Comparison of ENCODE assay signal across 8 mouse cellular contexts in genomic region chr5:139745771-139746170, GRCm38 (mm10). TPM values are rescaled to one million over a fixed set of nuclear protein-coding genes. Genes with fewer than 3 reads are reported as not detected.
A peak's percentile ranks its signal among the peaks of the same experiment; 100 is the strongest.
DNase-seq lines count a peak whose midpoint lies in the region; ATAC-seq lines count a peak whose summit lies in the region.

No protein-coding gene starts in this region.

- H3K4me3 ChIP-seq in midbrain, embryonic 13.5 days (replicated peaks) = no peak overlapping the region
- H3K4me3 ChIP-seq in midbrain, embryonic 11.5 days (ENCODE audit: low read depth, low read length) = no peak overlapping the region
- no peak overlapping the region for H3K4me3 ChIP-seq in forebrain, embryonic 14.5 days (ENCODE audit: low read depth, low read length)
- H3K4me3 ChIP-seq in intestine, embryonic 14.5 days (ENCODE audit: low read depth, low read length) = no peak overlapping the region
- no peak overlapping the region for H3K4me3 ChIP-seq in liver, embryonic 15.5 days (replicated peaks)

- H3K9ac ChIP-seq in midbrain, embryonic 13.5 days (replicated peaks) = no peak overlapping the region
- H3K9ac ChIP-seq in midbrain, embryonic 11.5 days (ENCODE audit: low read length) = no peak overlapping the region
- H3K9ac ChIP-seq in forebrain, embryonic 14.5 days (ENCODE audit: low read length) = no peak overlapping the region
- H3K9ac ChIP-seq in intestine, embryonic 14.5 days (ENCODE audit: low read length) = no peak overlapping the region
- no peak overlapping the region for H3K9ac ChIP-seq in liver, embryonic 15.5 days

- no peaks in the 10 kb centered on the region for H3K9me3 ChIP-seq in midbrain, embryonic 13.5 days
- H3K9me3 ChIP-seq in midbrain, embryonic 11.5 days (ENCODE audit: control insufficient read depth, low read length) = no peaks in the 10 kb centered on the region
- H3K9me3 ChIP-seq in forebrain, embryonic 14.5 days (replicated peaks; ENCODE audit: control insufficient read depth, low read length) = no peaks in the 10 kb centered on the region
- H3K9me3 ChIP-seq in intestine, embryonic 14.5 days (ENCODE audit: control insufficient read depth, low read length) = no peaks in the 10 kb centered on the region
- H3K9me3 ChIP-seq in liver, embryonic 15.5 days (replicated peaks) = no peaks in the 10 kb centered on the region

- 12% methylated on average over 3 of the region's 3 CpGs for WGBS in midbrain, embryonic 13.5 days
- WGBS in midbrain, embryonic 11.5 days = 11% methylated on average over 3 of the region's 3 CpGs
- WGBS in forebrain, embryonic 14.5 days = 8% methylated on average over 3 of the region's 3 CpGs
- WGBS in intestine, embryonic 14.5 days = 6% methylated on average over 3 of the region's 3 CpGs
- 5% methylated on average over 3 of the region's 3 CpGs for WGBS in liver, embryonic 15.5 days (ENCODE audit: insufficient replicate concordance)

- ATAC-seq in midbrain, embryonic 13.5 days = peak; percentile 55; the same call in 1 of the 2 replicates
- no peak for ATAC-seq in midbrain, embryonic 11.5 days (ENCODE audit: low FRiP score)
- no peak for ATAC-seq in forebrain, embryonic 14.5 days
- peak; percentile 66 for ATAC-seq in intestine, embryonic 14.5 days (replicated peaks; ENCODE audit: low FRiP score, low TSS enrichment, low read depth)
- ATAC-seq in liver, embryonic 15.5 days (ENCODE audit: insufficient read depth) = peak; percentile 65; the same call in 1 of the 2 replicates
- no peak for ATAC-seq in monocyte, adult 5-6 weeks (replicated peaks; ENCODE audit: insufficient number of reproducible peaks, low FRiP score, low TSS enrichment, poor library complexity, severe bottlenecking)

- peaks cover 11% of the 10 kb centered on the region for H3K36me3 ChIP-seq in midbrain, embryonic 13.5 days
- H3K36me3 ChIP-seq in midbrain, embryonic 11.5 days (ENCODE audit: control insufficient read depth, insufficient read depth, low read length) = no peaks in the 10 kb centered on the region
- peaks cover 4% of the 10 kb centered on the region; the same call in 1 of the 2 replicates for H3K36me3 ChIP-seq in forebrain, embryonic 14.5 days (ENCODE audit: control insufficient read depth, insufficient read depth, low read length)
- H3K36me3 ChIP-seq in intestine, embryonic 14.5 days (ENCODE audit: control insufficient read depth, insufficient read depth, low read length) = peaks cover 9% of the 10 kb centered on the region; the same call in 1 of the 2 replicates
- H3K36me3 ChIP-seq in liver, embryonic 15.5 days (replicated peaks) = peaks cover 9% of the 10 kb centered on the region; the same call in 1 of the 2 replicates

- no peaks in the 10 kb centered on the region for H3K27me3 ChIP-seq in midbrain, embryonic 13.5 days
- H3K27me3 ChIP-seq in midbrain, embryonic 11.5 days (ENCODE audit: control insufficient read depth, insufficient read depth, low read length) = no peaks in the 10 kb centered on the region
- H3K27me3 ChIP-seq in forebrain, embryonic 14.5 days (replicated peaks; ENCODE audit: control insufficient read depth, insufficient read depth, low read length) = no peaks in the 10 kb centered on the region
- no peaks in the 10 kb centered on the region for H3K27me3 ChIP-seq in intestine, embryonic 14.5 days (replicated peaks; ENCODE audit: control insufficient read depth, insufficient read depth, low read length)
- no peaks in the 10 kb centered on the region for H3K27me3 ChIP-seq in liver, embryonic 15.5 days

- no peak overlapping the region for H3K27ac ChIP-seq in midbrain, embryonic 13.5 days
- no peak overlapping the region for H3K27ac ChIP-seq in midbrain, embryonic 11.5 days (ENCODE audit: low read depth, low read length)
- H3K27ac ChIP-seq in forebrain, embryonic 14.5 days (ENCODE audit: low read depth, low read length) = no peak overlapping the region
- H3K27ac ChIP-seq in intestine, embryonic 14.5 days (ENCODE audit: low read depth) = no peak overlapping the region
- no peak overlapping the region for H3K27ac ChIP-seq in liver, embryonic 15.5 days (replicated peaks)

- H3K4me1 ChIP-seq in midbrain, embryonic 13.5 days (replicated peaks) = no peaks in the 10 kb centered on the region
- H3K4me1 ChIP-seq in midbrain, embryonic 11.5 days (ENCODE audit: control insufficient read depth, insufficient read depth, low read length) = no peaks in the 10 kb centered on the region
- no peaks in the 10 kb centered on the region for H3K4me1 ChIP-seq in forebrain, embryonic 14.5 days (ENCODE audit: control insufficient read depth, insufficient read depth, low read length)
- no peaks in the 10 kb centered on the region for H3K4me1 ChIP-seq in intestine, embryonic 14.5 days (replicated peaks; ENCODE audit: control insufficient read depth, insufficient read depth, low read length)
- peaks cover 26% of the 10 kb centered on the region for H3K4me1 ChIP-seq in liver, embryonic 15.5 days (replicated peaks)

- H3K4me2 ChIP-seq in midbrain, embryonic 13.5 days (replicated peaks) = no peak overlapping the region
- H3K4me2 ChIP-seq in midbrain, embryonic 11.5 days = no peak overlapping the region
- H3K4me2 ChIP-seq in forebrain, embryonic 14.5 days (ENCODE audit: low read length) = no peak overlapping the region
- no peak overlapping the region for H3K4me2 ChIP-seq in intestine, embryonic 14.5 days (ENCODE audit: low read length)
- no peak overlapping the region for H3K4me2 ChIP-seq in liver, embryonic 15.5 days

- no peak for DNase-seq in midbrain, embryonic 11.5 days (ENCODE audit: low spot score, missing footprints)
- DNase-seq in adrenal gland, postnatal 14 days = peak; percentile 79
- DNase-seq in forebrain, embryonic 14.5 days (ENCODE audit: low spot score) = peak; percentile 61
- DNase-seq in intestine, embryonic 14.5 days (ENCODE audit: low spot score) = peak; percentile 74
- DNase-seq in retina, postnatal 1 day = peak; percentile 66

RNA-seq across cellular contexts. Expression of gene Micall2, which starts 9.6 kb away (rescaled TPM):
- 7.5 and 8.9 TPM in 2 replicates for polyA plus RNA-seq in midbrain, embryonic 13.5 days (2015; fragmentation: Nextera tagmentation; extraction: Ambion mirVana)
- polyA plus RNA-seq in midbrain, embryonic 11.5 days (2014; fragmentation: Nextera tagmentation; extraction: Ambion mirVana) = 4.3 and 4.9 TPM in 2 replicates
- 8.0 and 8.7 TPM in 2 replicates for total RNA-seq in adrenal gland, postnatal 14 days (2021)
- 3.4 and 4.8 TPM in 2 replicates for polyA plus RNA-seq in forebrain, embryonic 14.5 days (2014; fragmentation: Nextera tagmentation; extraction: Ambion mirVana)
- 4.5 and 6.5 TPM in 2 replicates for polyA plus RNA-seq in intestine, embryonic 14.5 days (2014; fragmentation: Nextera tagmentation; extraction: Ambion mirVana)
- 12.1 and 12.3 TPM in 2 replicates for polyA plus RNA-seq in liver, embryonic 15.5 days (2015; fragmentation: Nextera tagmentation; extraction: Ambion mirVana)
- total RNA-seq in monocyte, adult 5-6 weeks (2017) = 0.57 to 5.3 TPM in 2 of 3 replicates, not detected in the other

RNA-seq across cellular contexts. Expression of gene Ints1, which starts 29.7 kb away (rescaled TPM):
- polyA plus RNA-seq in midbrain, embryonic 13.5 days (2015; fragmentation: Nextera tagmentation; extraction: Ambion mirVana) = 24.0 and 28.9 TPM in 2 replicates
- polyA plus RNA-seq in midbrain, embryonic 11.5 days (2014; fragmentation: Nextera tagmentation; extraction: Ambion mirVana) = 23.8 and 26.3 TPM in 2 replicates
- total RNA-seq in adrenal gland, postnatal 14 days (2021) = 46.7 and 48.2 TPM in 2 replicates
- 31.8 and 33.2 TPM in 2 replicates for polyA plus RNA-seq in forebrain, embryonic 14.5 days (2014; fragmentation: Nextera tagmentation; extraction: Ambion mirVana)
- 36.5 and 42.5 TPM in 2 replicates for polyA plus RNA-seq in intestine, embryonic 14.5 days (2014; fragmentation: Nextera tagmentation; extraction: Ambion mirVana)
- 11.8 and 12.5 TPM in 2 replicates for polyA plus RNA-seq in liver, embryonic 15.5 days (2015; fragmentation: Nextera tagmentation; extraction: Ambion mirVana)
- 28.1 to 36.6 TPM (median 32.7 TPM) in 3 replicates for total RNA-seq in monocyte, adult 5-6 weeks (2017)

RNA-seq across cellular contexts. Expression of gene Mafk, which starts 45.5 kb away (rescaled TPM):
- 15.4 TPM in 2 replicates for polyA plus RNA-seq in midbrain, embryonic 13.5 days (2015; fragmentation: Nextera tagmentation; extraction: Ambion mirVana)
- 5.0 and 5.1 TPM in 2 replicates for polyA plus RNA-seq in midbrain, embryonic 11.5 days (2014; fragmentation: Nextera tagmentation; extraction: Ambion mirVana)
- total RNA-seq in adrenal gland, postnatal 14 days (2021) = 25.1 and 29.8 TPM in 2 replicates
- 7.5 and 11.7 TPM in 2 replicates for polyA plus RNA-seq in forebrain, embryonic 14.5 days (2014; fragmentation: Nextera tagmentation; extraction: Ambion mirVana)
- polyA plus RNA-seq in intestine, embryonic 14.5 days (2014; fragmentation: Nextera tagmentation; extraction: Ambion mirVana) = 9.4 and 11.2 TPM in 2 replicates
- 44.5 and 50.0 TPM in 2 replicates for polyA plus RNA-seq in liver, embryonic 15.5 days (2015; fragmentation: Nextera tagmentation; extraction: Ambion mirVana)
- 73.5 to 94.4 TPM (median 82.2 TPM) in 3 replicates for total RNA-seq in monocyte, adult 5-6 weeks (2017)

Comparison
In these comparisons a context has a peak if more than half of its experiments do, and no peak if none do; other contexts are left out.
1. ATAC-seq: peak in midbrain, embryonic 13.5 days (single experiment), intestine, embryonic 14.5 days (single experiment) and liver, embryonic 15.5 days (single experiment); none in midbrain, embryonic 11.5 days (single experiment), forebrain, embryonic 14.5 days (single experiment) and monocyte, adult 5-6 weeks (single experiment).